Mouse (Mus musculus) cerebellum, adult 2 months (tissue): ENCODE measurements around the gene Myo3a.
"Not testable (repeated sequence)": the region's sequence is repeated elsewhere in the genome, so short reads cannot be mapped to it uniquely, and the experiment has no call there.

Source experiments
- CTCF ChIP-seq: fragments of 200-500 bp; IDR thresholded peaks from 2 replicates; pipeline ENCODE4 v1.5.1; 2011; ENCODE audit warnings: low read depth, mild to moderate bottlenecking, control low read depth, low read length, moderate library complexity, borderline replicate concordance; ENCODE audit not compliant: insufficient read depth
- POLR2A ChIP-seq: fragments of 200-500 bp; IDR thresholded peaks from 2 replicates; pipeline ENCODE4 v1.6.1; 2011; ENCODE audit warnings: low read length, control low read depth, borderline replicate concordance; ENCODE audit not compliant: insufficient read depth

- not testable (repeated sequence) for TF ChIP-seq CTCF, POLR2A
Observed at GRCm38 (mm10) chr2:22589382-22590205, 362.3 kb downstream of the Myo3a start.
